Mouse (Mus musculus) spleen, postnatal 14 days (tissue): ENCODE data around the gene Qpct.
"Not testable (repeated sequence)": the region's sequence is repeated elsewhere in the genome, so short reads cannot be mapped to it uniquely, and the experiment has no call there.

Experiments
- DNase-seq, 2 experiments: peaks; one replicate each; pipeline ENCODE4 v3.0.0; 2021 to 2022; ENCODE audit warnings: low spot score in 2 of 2

Gene Qpct

GRCm38 (mm10) chr17:79071951-79072350, 20.2 kb downstream of the Qpct start:
- no peak for DNase-seq

DNA sequence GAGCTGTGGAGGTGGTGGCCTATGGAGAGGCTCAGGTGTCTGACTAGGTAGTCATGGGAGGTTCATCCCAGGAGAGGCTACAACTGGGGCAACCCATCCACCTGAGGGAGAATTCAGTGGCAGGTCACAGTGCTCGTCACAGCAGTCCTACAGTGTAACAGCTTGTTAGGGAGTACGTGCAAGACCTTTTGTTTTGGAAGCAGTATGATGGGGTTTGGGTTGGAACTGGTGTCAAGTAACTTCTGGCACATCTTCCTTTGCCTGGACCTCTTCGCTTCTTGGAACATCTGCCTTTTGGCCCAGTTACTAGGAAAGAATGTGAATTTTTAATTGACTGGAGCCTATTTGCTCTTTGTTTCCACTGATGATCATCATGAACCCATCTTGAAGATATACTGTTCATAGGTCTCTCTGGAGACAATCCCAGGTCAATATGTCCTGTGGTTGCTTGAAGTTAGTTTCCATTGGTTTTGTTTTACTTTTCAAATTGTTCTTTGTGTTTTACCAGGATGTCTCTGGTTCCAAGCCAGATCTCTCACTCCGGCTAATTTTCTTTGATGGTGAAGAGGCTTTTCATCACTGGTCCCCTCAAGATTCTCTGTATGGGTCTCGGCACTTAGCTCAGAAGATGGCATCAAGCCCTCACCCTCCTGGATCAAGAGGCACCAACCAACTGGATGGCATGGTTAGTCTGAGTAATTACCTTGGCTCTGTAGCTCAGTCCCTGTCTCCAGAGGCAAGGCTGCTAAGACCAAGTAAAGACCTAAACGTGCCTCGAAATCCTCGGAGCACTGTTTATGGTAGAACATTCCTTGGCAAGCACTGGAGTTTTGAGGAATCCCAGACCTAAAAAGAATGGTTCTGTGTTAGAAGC, 25.5 kb downstream of the Qpct start:
- no peak for DNase-seq

GRCm38 (mm10) chr17:79077848-79078146, 26.1 kb downstream of the Qpct start:
- no peak for DNase-seq

- DNase-seq: no peak
These were observed 26.5 kb downstream of the Qpct start for GRCm38 (mm10) chr17:79078248-79078647.

DNA sequence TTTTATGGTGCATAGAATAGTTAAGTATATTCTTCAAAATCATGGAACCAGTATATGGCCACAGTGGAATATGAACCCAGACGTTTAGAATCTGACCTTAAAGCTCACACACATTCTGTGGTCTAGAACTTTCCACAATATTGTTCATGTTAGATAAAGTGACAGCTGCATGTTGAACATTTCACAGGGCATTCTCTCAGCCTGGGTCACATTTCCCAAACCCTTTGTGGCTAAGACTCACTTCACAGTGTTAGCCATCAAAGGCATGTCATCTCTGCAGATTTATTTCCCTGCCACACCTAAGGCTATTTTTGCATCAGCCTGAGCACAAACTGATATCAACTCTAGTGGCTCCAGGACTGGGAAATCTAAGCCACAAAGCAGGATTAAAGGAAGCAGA, 40.0 kb downstream of the Qpct start:
- DNase-seq: no peak

DNA sequence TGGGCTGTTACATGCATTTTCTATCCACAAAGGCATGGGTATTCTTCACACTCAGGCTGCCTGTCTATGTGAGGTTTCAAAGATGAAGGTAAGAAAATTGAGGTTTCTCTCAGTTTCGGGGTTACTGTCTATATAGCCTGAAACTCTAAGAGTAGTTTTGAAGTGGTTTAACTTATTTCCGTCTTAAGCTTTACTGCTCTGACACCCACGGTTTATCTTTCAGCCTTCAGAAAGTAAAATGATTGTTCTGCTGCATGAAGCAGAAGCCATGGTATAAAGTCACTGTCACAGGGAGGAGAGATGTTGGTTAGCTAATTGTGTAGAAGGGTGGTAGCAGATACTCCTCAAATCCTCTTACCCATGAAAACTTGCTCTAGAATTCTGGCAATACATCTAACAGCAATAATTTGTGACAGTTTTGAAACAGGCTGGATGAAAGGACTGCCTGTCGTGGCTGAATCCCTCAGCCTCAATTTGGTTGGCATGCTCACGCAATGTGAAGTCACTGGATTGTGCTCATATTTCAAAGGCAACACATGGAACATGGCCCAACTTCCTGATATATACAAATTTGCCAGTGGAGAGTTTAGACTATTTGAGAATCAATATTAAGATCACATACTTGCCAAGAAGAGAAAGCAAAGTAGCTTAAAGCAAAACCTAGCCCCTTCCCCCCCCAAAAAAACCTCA, 41.7 kb downstream of the Qpct start:
- no peak for DNase-seq

- DNase-seq: no peak
These were observed 43.9 kb downstream of the Qpct start for GRCm38 (mm10) chr17:79095624-79096023.

GRCm38 (mm10) chr17:79099866-79100265, 48.2 kb downstream of the Qpct start:
- no peak for DNase-seq

GRCm38 (mm10) chr17:79108238-79108637, 56.5 kb downstream of the Qpct start:
- no peak for DNase-seq

DNA sequence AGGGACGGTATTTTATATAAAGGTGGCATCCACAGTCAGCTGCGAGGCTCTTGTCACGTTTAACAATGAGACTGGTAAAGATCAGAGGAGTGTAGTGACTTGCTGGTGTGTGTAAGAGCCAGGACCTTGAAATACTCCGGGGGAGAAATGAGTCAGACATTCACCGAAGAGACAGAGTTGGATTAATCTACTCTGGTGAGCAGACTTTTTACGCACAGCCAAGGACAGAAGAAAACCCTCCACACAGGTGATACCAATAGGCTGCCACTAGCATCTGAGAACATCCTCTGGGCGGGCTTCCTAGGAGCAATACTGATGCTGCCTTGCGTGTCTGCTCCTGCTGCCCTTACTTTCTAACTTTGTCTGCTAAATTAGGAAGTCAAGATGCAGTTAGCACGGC, 57.9 kb downstream of the Qpct start:
- no peak for DNase-seq

DNA sequence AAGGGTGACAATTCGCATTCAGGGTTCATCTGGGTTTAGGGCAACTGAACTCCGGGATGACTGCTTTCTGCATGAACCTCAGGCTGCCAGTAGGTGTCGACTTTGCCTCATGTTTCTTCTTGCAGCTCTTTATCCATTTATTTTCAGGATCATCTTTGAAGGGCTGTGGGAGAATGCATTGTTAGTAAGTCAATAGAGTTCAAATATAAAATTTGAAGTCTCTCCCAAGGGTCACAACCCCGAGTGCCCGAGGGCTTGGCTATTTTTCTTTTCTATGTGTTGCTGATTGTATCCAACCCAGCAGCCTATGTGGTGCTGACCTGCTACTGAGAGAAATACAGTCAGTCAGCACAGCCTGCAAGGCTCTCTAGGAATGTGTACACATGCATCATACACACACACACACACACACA, 59.2 kb downstream of the Qpct start:
- no peak for DNase-seq

- DNase-seq: not testable (repeated sequence)
These were observed 63.5 kb downstream of the Qpct start for GRCm38 (mm10) chr17:79115248-79115647.

GRCm38 (mm10) chr17:79119066-79119465, 67.4 kb downstream of the Qpct start:
- no peak for DNase-seq

DNA sequence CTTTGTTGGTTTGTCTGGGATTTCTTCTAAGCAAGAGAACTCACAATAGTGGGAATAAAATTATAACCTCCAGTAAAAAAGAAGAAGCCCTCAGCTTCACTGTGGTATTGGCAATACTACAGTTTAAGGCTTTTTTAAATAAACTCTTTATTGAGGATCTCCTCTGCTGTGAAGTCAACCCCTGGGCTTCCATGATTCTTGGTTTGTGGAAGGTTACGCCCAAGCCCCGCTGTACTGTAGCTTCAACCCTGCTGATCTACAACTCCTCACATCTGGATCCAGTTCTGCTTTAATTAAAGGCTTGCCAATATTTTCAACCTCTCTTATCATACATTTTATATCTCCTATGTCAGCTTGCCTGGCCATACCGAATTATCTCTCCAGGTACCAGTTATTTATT, 68.6 kb downstream of the Qpct start:
- DNase-seq: no peak

DNA sequence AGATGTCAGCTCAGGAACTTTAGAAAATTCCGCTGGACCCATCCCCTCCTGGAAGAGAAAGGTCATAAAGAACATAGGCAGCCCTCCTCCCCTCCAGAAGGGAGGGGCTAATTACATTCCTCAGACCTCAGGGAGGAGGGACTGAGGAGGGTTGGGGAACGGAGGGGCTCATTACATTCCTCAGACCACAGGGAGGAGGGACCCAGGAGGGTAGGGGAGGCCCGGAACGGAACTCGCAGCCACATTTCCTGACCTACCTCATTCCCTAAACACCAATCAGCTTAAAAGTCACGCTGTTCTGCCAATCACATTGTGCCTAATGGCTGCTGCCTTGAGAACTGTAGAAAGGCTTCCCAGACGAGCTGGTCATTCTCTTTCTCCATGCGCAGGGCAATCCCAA, 82.0 kb downstream of the Qpct start:
- no peak for DNase-seq

- no peak for DNase-seq
These were observed 84.1 kb downstream of the Qpct start for GRCm38 (mm10) chr17:79135826-79136225.

GRCm38 (mm10) chr17:79136401-79136800, 84.7 kb downstream of the Qpct start:
- no peak for DNase-seq
